Comparison of ENCODE assay signal across 26 mouse cellular contexts in genomic region chr6:125541296-125541695, GRCm38 (mm10). TPM values are rescaled to one million over a fixed set of nuclear protein-coding genes. Genes with fewer than 3 reads are reported as not detected.
A peak's percentile ranks its signal among the peaks of the same experiment; 100 is the strongest.
DNase-seq lines count a peak whose midpoint lies in the region; ATAC-seq and TF ChIP-seq lines count a peak whose summit lies in the region.
"Had no signal": no experiment of that assay in that cellular context is flagged by ENCODE, and none has a peak within 500 bp of the region (broad histone marks: within the 10 kb centered on the region; RNA-seq: fewer than 3 reads in every experiment).

No protein-coding gene starts in this region.

- no peaks in the 10 kb centered on the region for H3K9me3 ChIP-seq in liver, embryonic 14.5 days (ENCODE audit: control insufficient read depth, low read length)
- H3K9me3 ChIP-seq: embryonic facial prominence, embryonic 13.5 days; forebrain, embryonic 12.5 days; heart, embryonic 10.5 days; hindbrain, embryonic 13.5 days; midbrain, embryonic 12.5 days had no signal

- peak; percentile 76 for ATAC-seq in liver, embryonic 14.5 days (ENCODE audit: insufficient read depth)
- peak; percentile 84 for ATAC-seq in megakaryocyte progenitor cell, adult 5-6 weeks (replicated peaks; ENCODE audit: poor library complexity)
- ATAC-seq: activated CD4-positive, CD25-positive, alpha-beta regulatory T cell, adult 4 months; intestine, postnatal 0 days had no signal

- 7% methylated on average over 6 of the region's 6 CpGs for WGBS in liver, embryonic 14.5 days (ENCODE audit: insufficient replicate concordance)

- H3K27ac ChIP-seq in bone marrow macrophage, adult 2 months (ENCODE audit: insufficient read depth, low read depth, low read length), result peak overlapping the region; percentile 92
- peak overlapping the region; percentile 37; the same call in 1 of the 2 replicates for H3K27ac ChIP-seq in embryonic fibroblast, embryonic 13.5 days (ENCODE audit: insufficient read depth, low read length)
- no peak overlapping the region for H3K27ac ChIP-seq in liver, embryonic 14.5 days
- H3K27ac ChIP-seq: embryonic facial prominence, embryonic 13.5 days; forebrain, embryonic 12.5 days; heart, embryonic 10.5 days; hindbrain, embryonic 13.5 days; midbrain, embryonic 12.5 days had no signal

- TF ChIP-seq POLR2A in bone marrow macrophage, adult 2 months (IDR thresholded peaks at IDR 0.05; ENCODE audit: borderline replicate concordance, low read depth, low read length), result no peak
- TF ChIP-seq POLR2A in embryonic fibroblast, embryonic 13.5 days (IDR thresholded peaks at IDR 0.05; ENCODE audit: low read depth, low read length), result no peak

- peak; percentile 55 for TF ChIP-seq EP300 in liver, embryonic 14.5 days (IDR thresholded peaks at IDR 0.05; ENCODE audit: low read depth)

- H3K36me3 ChIP-seq in liver, embryonic 14.5 days (replicated peaks; ENCODE audit: control insufficient read depth, insufficient read depth, low read depth), result no peaks in the 10 kb centered on the region
- H3K36me3 ChIP-seq: embryonic facial prominence, embryonic 13.5 days; forebrain, embryonic 12.5 days; heart, embryonic 10.5 days; hindbrain, embryonic 13.5 days; midbrain, embryonic 12.5 days had no signal

- no peak overlapping the region for H3K9ac ChIP-seq in liver, embryonic 14.5 days (replicated peaks)
- H3K9ac ChIP-seq: embryonic facial prominence, embryonic 13.5 days; forebrain, embryonic 12.5 days; hindbrain, embryonic 13.5 days; midbrain, embryonic 12.5 days had no signal

- peaks cover 44% of the 10 kb centered on the region for H3K4me1 ChIP-seq in bone marrow macrophage, adult 2 months (ENCODE audit: control insufficient read depth, insufficient read depth, low read length)
- H3K4me1 ChIP-seq in embryonic fibroblast, embryonic 13.5 days (ENCODE audit: control insufficient read depth, insufficient read depth, low read length), result 0 out of 2 replicates have a peak, but pooled peaks cover 2% of the 10 kb centered on the region
- peaks cover 8 to 22% of the 10 kb centered on the region in 2 experiments for H3K4me1 ChIP-seq in liver, embryonic 14.5 days (replicated peaks; ENCODE audit: control insufficient read depth in 2 of 2, insufficient read depth in 2 of 2, low read length in 1 of 2)
- H3K4me1 ChIP-seq: embryonic facial prominence, embryonic 13.5 days; forebrain, embryonic 12.5 days; hindbrain, embryonic 13.5 days; midbrain, embryonic 12.5 days had no signal

- peak in 1 of 3 experiments; percentile 18 for DNase-seq in liver, embryonic 14.5 days (ENCODE audit: low read depth in 3 of 3, low spot score in 3 of 3)
- no peak for DNase-seq in layer of hippocampus, adult 11-12 months (ENCODE audit: low spot score)
- no peak for DNase-seq in urinary bladder, postnatal 14 days (ENCODE audit: low spot score)
- DNase-seq in yolk sac, embryonic 10.5 days (ENCODE audit: low spot score), result no peak
- DNase-seq: cerebellum, adult 9-11 months; gastrocnemius, postnatal 14 days; heart, postnatal 36 days; kidney, adult 9 months; kidney, postnatal 10 days; layer of hippocampus, adult 9-11 months; lung, postnatal 36 days; right cerebral cortex, adult 18-20 months; spleen, adult 18-20 months; thymus, adult 18-20 months; thymus, postnatal 25 days had no signal

- H3K4me3 ChIP-seq in bone marrow macrophage, adult 2 months (ENCODE audit: insufficient read depth, low read length), result no peak overlapping the region
- no peak overlapping the region for H3K4me3 ChIP-seq in embryonic fibroblast, embryonic 13.5 days (ENCODE audit: insufficient read depth, low read length)
- no peak overlapping the region for H3K4me3 ChIP-seq in liver, embryonic 14.5 days (ENCODE audit: insufficient read depth in 1 of 2, low read depth in 2 of 2, low read length in 2 of 2)
- H3K4me3 ChIP-seq: embryonic facial prominence, embryonic 13.5 days; forebrain, embryonic 12.5 days; heart, embryonic 10.5 days; hindbrain, embryonic 13.5 days; midbrain, embryonic 12.5 days had no signal

- peak overlapping the region; percentile 14; the same call in 1 of the 2 replicates for H3K4me2 ChIP-seq in liver, embryonic 14.5 days (ENCODE audit: low read depth)
- H3K4me2 ChIP-seq: embryonic facial prominence, embryonic 13.5 days; forebrain, embryonic 12.5 days; hindbrain, embryonic 13.5 days; midbrain, embryonic 12.5 days had no signal

- no peaks in the 10 kb centered on the region for H3K27me3 ChIP-seq in liver, embryonic 14.5 days (ENCODE audit: control insufficient read depth, insufficient read depth, low read length)
- H3K27me3 ChIP-seq: embryonic facial prominence, embryonic 13.5 days; forebrain, embryonic 12.5 days; hindbrain, embryonic 13.5 days had no signal

- TF ChIP-seq CTCF in bone marrow macrophage, adult 2 months (IDR thresholded peaks at IDR 0.05; ENCODE audit: low read depth, low read length), result no peak
- no peak for TF ChIP-seq CTCF in embryonic fibroblast, embryonic 13.5 days (IDR thresholded peaks at IDR 0.05; ENCODE audit: borderline replicate concordance, insufficient read depth, low read length)
- TF ChIP-seq CTCF in liver, embryonic 14.5 days (IDR thresholded peaks at IDR 0.05; ENCODE audit: low read depth), result no peak

RNA-seq across cellular contexts. Expression of gene Vwf, which starts 5.3 kb away (rescaled TPM):
- 9.0 and 11.0 TPM in 2 replicates for polyA plus RNA-seq in bone marrow macrophage, adult 2 months (2012; ENCODE audit: insufficient read depth, insufficient read length, missing spikeins)
- polyA plus RNA-seq in embryonic fibroblast, embryonic 13.5 days (2011; ENCODE audit: insufficient read length, low read depth, missing spikeins), result 0.15 TPM in 1 of 2 replicates, not detected in the other
- polyA plus RNA-seq in liver, embryonic 14.5 days (2012; rRNA removed), result 5.4 and 9.0 TPM in 2 replicates
- polyA plus RNA-seq in liver, embryonic 14.5 days (2014; fragmentation: Nextera tagmentation; extraction: Ambion mirVana), result 11.1 and 14.9 TPM in 2 replicates
- total RNA-seq in megakaryocyte progenitor cell, adult 5-6 weeks (2015), result 2.4 and 2.6 TPM in 2 replicates
- total RNA-seq in megakaryocyte progenitor cell, adult 5-6 weeks (2017), result 0.08 and 0.47 TPM in 2 replicates
- total RNA-seq: CH12.LX had no signal

RNA-seq across cellular contexts. Expression of gene Cd9, which starts 46.7 kb away (rescaled TPM):
- polyA plus RNA-seq in bone marrow macrophage, adult 2 months (2012; ENCODE audit: insufficient read depth, insufficient read length, missing spikeins), result 321 and 343 TPM in 2 replicates
- polyA plus RNA-seq in embryonic fibroblast, embryonic 13.5 days (2011; ENCODE audit: insufficient read length, low read depth, missing spikeins), result 170 and 246 TPM in 2 replicates
- 52.5 and 62.6 TPM in 2 replicates for polyA plus RNA-seq in liver, embryonic 14.5 days (2012; rRNA removed)
- polyA plus RNA-seq in liver, embryonic 14.5 days (2014; fragmentation: Nextera tagmentation; extraction: Ambion mirVana), result 96.8 and 105 TPM in 2 replicates
- total RNA-seq in megakaryocyte progenitor cell, adult 5-6 weeks (2015), result 41.0 and 50.9 TPM in 2 replicates
- total RNA-seq in megakaryocyte progenitor cell, adult 5-6 weeks (2017), result 31.0 and 38.7 TPM in 2 replicates
